Mouse (Mus musculus): Measurements from ENCODE around the gene E2f4. TPM values are rescaled to one million over a fixed set of nuclear protein-coding genes. Genes with fewer than 3 reads are reported as not detected.

Gene E2f4
- total and polyA plus RNA-seq, 3 experiments = 39.9 to 198 (median 51.0) TPM

GRCm38 (mm10) chr8:105342768-105343167 lies 45.3 kb downstream of the E2f4 start:
- no peak for TF ChIP-seq HCFC1 (IDR thresholded peaks at IDR 0.05; ENCODE audit: low read depth, low read length)
- no peak for TF ChIP-seq ETS1 (conservative IDR thresholded peaks at IDR 0.05; ENCODE audit: low read depth, low read length)
- no peak for TF ChIP-seq SMC3 (IDR thresholded peaks at IDR 0.05; ENCODE audit: low read depth, low read length)
- no peak for TF ChIP-seq UBTF (IDR thresholded peaks at IDR 0.05; ENCODE audit: low read depth, low read length)
- no peak for TF ChIP-seq POLR2AphosphoS2 (IDR thresholded peaks at IDR 0.05; ENCODE audit: low read depth, low read length)
- TF ChIP-seq JUN (IDR thresholded peaks at IDR 0.05; ENCODE audit: insufficient read depth, low read depth, low read length) = no peak
- TF ChIP-seq NRF1 (IDR thresholded peaks at IDR 0.05; ENCODE audit: low read depth, low read length) = no peak
- TF ChIP-seq E2F4 (IDR thresholded peaks at IDR 0.05; ENCODE audit: insufficient replicate concordance, low read depth, low read length) = no peak
- no peak for TF ChIP-seq SIN3A (IDR thresholded peaks at IDR 0.05; ENCODE audit: low read length)
- TF ChIP-seq ZC3H11A (IDR thresholded peaks at IDR 0.05; ENCODE audit: low read depth, low read length) = no peak
- TF ChIP-seq MAFK (IDR thresholded peaks at IDR 0.05; ENCODE audit: insufficient replicate concordance, low read length) = no peak
- TF ChIP-seq MXI1 (IDR thresholded peaks at IDR 0.05; ENCODE audit: low read depth, low read length) = no peak
- no peak for TF ChIP-seq USF2 (conservative IDR thresholded peaks at IDR 0.05; ENCODE audit: low read depth, low read length)
- no peak for TF ChIP-seq KAT2A (IDR thresholded peaks at IDR 0.05; ENCODE audit: insufficient replicate concordance, low read length)
- no peak for TF ChIP-seq USF1 (IDR thresholded peaks at IDR 0.05; ENCODE audit: low read depth, low read length)
- no peak for TF ChIP-seq TBP (conservative IDR thresholded peaks at IDR 0.05; ENCODE audit: low read depth, low read length)
- no peak for TF ChIP-seq MAZ (IDR thresholded peaks at IDR 0.05; ENCODE audit: low read depth, low read length)
- in situ Hi-C loops (cut with MboI; ENCODE audit: low pct_ligation_motif_present, low pct_unique_long_range_greater_than_20kb, low sequenced_read_pairs) (no loop called here), dilution Hi-C loops (cut with MboI; ENCODE audit: extremely low pct_ligation_motif_present, extremely low pct_unique_long_range_greater_than_20kb, low sequenced_read_pairs) (no loop called here)
- Histone ChIP-seq H3K4me1 (ENCODE audit: control insufficient read depth in 1 of 2, insufficient read depth in 2 of 2) (peaks cover 15 to 48% of the 10 kb centered on the region in 2 experiments), H3K9ac (ENCODE audit: insufficient read depth, low read depth) (no peak overlapping the region), H3K9me3 (replicated peaks; ENCODE audit: low read length) (no peaks in the 10 kb centered on the region), H3K27me3 (replicated peaks) (no peaks in the 10 kb centered on the region), H3K79me2 (replicated peaks; ENCODE audit: control insufficient read depth, extremely low read depth, insufficient read depth, poor library complexity, severe bottlenecking) (no peaks in the 10 kb centered on the region; the same call in 1 of the 2 replicates), H3K4me3 (replicated peaks in 1 of 3; ENCODE audit: low read depth in 2 of 3, low read length in 2 of 3, poor library complexity in 1 of 3) (no peak overlapping the region), H3K27ac (ENCODE audit: insufficient read depth, low read depth) (no peak overlapping the region), H3K36me3 (replicated peaks in 1 of 2; ENCODE audit: control insufficient read depth in 1 of 2, insufficient read depth in 1 of 2, low read length in 1 of 2) (peaks cover 0 to 5% of the 10 kb centered on the region in 2 experiments), H3K4me2 (ENCODE audit: insufficient read depth, low read depth, poor library complexity, severe bottlenecking) (no peak overlapping the region)
- DNase-seq (ENCODE audit: extremely low read depth) = no peak

- H3K27me3 ChIP-seq (replicated peaks) = peaks cover 7% of the 10 kb centered on the region
- H3K9ac ChIP-seq (ENCODE audit: insufficient read depth, low read depth) = no peak overlapping the region
- H3K4me1 ChIP-seq (ENCODE audit: control insufficient read depth in 1 of 2, insufficient read depth in 2 of 2) = peaks cover 15 to 44% of the 10 kb centered on the region in 2 experiments
- H3K27ac ChIP-seq (ENCODE audit: insufficient read depth, low read depth) = no peak overlapping the region
- no peak for TF ChIP-seq NRF1 (IDR thresholded peaks at IDR 0.05; ENCODE audit: low read depth, low read length)
- TF ChIP-seq SMC3 (IDR thresholded peaks at IDR 0.05; ENCODE audit: low read depth, low read length) = no peak
- TF ChIP-seq KAT2A (IDR thresholded peaks at IDR 0.05; ENCODE audit: insufficient replicate concordance, low read length) = no peak
- dilution Hi-C loops (cut with MboI; ENCODE audit: extremely low pct_ligation_motif_present, extremely low pct_unique_long_range_greater_than_20kb, low sequenced_read_pairs) = no loop called here
- H3K36me3 ChIP-seq (replicated peaks in 1 of 2; ENCODE audit: control insufficient read depth in 1 of 2, insufficient read depth in 1 of 2, low read length in 1 of 2) = no peaks in the 10 kb centered on the region
- DNase-seq (ENCODE audit: extremely low read depth) = no peak
- no peaks in the 10 kb centered on the region; the same call in 1 of the 2 replicates for H3K79me2 ChIP-seq (replicated peaks; ENCODE audit: control insufficient read depth, extremely low read depth, insufficient read depth, poor library complexity, severe bottlenecking)
- H3K4me3 ChIP-seq (replicated peaks in 1 of 3; ENCODE audit: low read depth in 2 of 3, low read length in 2 of 3, poor library complexity in 1 of 3) = no peak overlapping the region
- no peak overlapping the region for H3K4me2 ChIP-seq (ENCODE audit: insufficient read depth, low read depth, poor library complexity, severe bottlenecking)
- no peaks in the 10 kb centered on the region for H3K9me3 ChIP-seq (replicated peaks; ENCODE audit: low read length)
- in situ Hi-C loops (cut with MboI; ENCODE audit: low pct_ligation_motif_present, low pct_unique_long_range_greater_than_20kb, low sequenced_read_pairs) = no loop called here
Observed at GRCm38 (mm10) chr8:105343791-105344574, 46.5 kb downstream of the E2f4 start.

All from CH12.LX (cell line).